Mouse (Mus musculus): ENCODE data around the gene Scp2d1. TPM values are rescaled to one million over a fixed set of nuclear protein-coding genes. Genes with fewer than 3 reads are reported as not detected.
"Not testable (repeated sequence)": the region's sequence is repeated elsewhere in the genome, so short reads cannot be mapped to it uniquely, and the experiment has no call there.

The Scp2d1 gene
- not detected in 2 replicates for polyA plus RNA-seq (2015; fragmentation: Nextera tagmentation; extraction: Ambion mirVana)

- 86% methylated on average over 6 of the region's 6 CpGs for WGBS
- H3K4me2 ChIP-seq (replicated peaks); H3K9me3 ChIP-seq; H3K36me3 ChIP-seq; H3K27ac ChIP-seq; H3K4me3 ChIP-seq (replicated peaks); H3K4me1 ChIP-seq (replicated peaks); H3K9ac ChIP-seq (replicated peaks); ATAC-seq; H3K27me3 ChIP-seq: not testable (repeated sequence)
These were observed at the start of gene Scp2d1 for GRCm38 (mm10) chr2:144823356-144823755. Gene Scp2d1, plus strand, starts transcription at chr2:144823656.

DNA sequence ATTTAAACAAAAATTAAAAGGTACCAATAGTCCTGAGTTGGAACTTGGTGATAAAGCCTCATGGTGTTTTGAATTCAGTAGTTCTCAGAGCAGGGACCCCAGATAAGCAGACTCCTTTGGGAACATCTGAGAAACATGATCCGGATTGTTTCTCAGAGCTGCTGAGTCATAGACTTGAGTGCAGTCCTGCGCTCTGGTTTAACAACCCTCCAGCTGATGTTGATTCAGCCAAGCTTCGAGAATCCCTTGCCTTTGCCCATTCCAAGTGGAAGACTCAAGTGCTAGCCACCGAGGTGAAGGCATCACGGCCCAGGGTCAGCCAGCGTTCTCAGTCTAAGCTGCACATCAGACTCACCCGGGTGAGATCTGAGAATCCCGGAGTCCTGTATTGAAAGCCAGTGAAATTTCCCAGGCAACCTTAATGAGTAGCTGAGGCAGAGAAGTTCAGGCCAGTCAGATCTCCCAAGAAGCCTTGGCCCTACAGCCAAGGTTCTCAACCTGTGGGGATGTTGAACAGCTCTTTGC lies 48.8 kb upstream of the Scp2d1 start:
- no peak overlapping the region for H3K4me2 ChIP-seq (replicated peaks)
- H3K9me3 ChIP-seq: no peaks in the 10 kb centered on the region
- H3K27ac ChIP-seq: no peak overlapping the region
- H3K27me3 ChIP-seq: no peaks in the 10 kb centered on the region
- ATAC-seq: no peak
- no peaks in the 10 kb centered on the region for H3K36me3 ChIP-seq
- no peak overlapping the region for H3K4me3 ChIP-seq (replicated peaks)
- 83% methylated on average over 8 of the region's 8 CpGs for WGBS
- H3K9ac ChIP-seq (replicated peaks): no peak overlapping the region
- H3K4me1 ChIP-seq (replicated peaks): peaks cover under 1% of the 10 kb centered on the region

GRCm38 (mm10) chr2:144775626-144776025 lies 47.8 kb upstream of the Scp2d1 start:
- WGBS: 86% methylated on average over 4 of the region's 4 CpGs
- H3K9me3 ChIP-seq: no peaks in the 10 kb centered on the region
- no peak overlapping the region for H3K4me2 ChIP-seq (replicated peaks)
- H3K4me3 ChIP-seq (replicated peaks): no peak overlapping the region
- no peaks in the 10 kb centered on the region for H3K4me1 ChIP-seq (replicated peaks)
- ATAC-seq: no peak
- H3K27ac ChIP-seq: no peak overlapping the region
- no peaks in the 10 kb centered on the region for H3K36me3 ChIP-seq
- no peaks in the 10 kb centered on the region for H3K27me3 ChIP-seq
- H3K9ac ChIP-seq (replicated peaks): no peak overlapping the region

- Histone ChIP-seq H3K4me1 (replicated peaks) (no peaks in the 10 kb centered on the region), H3K9me3 (no peaks in the 10 kb centered on the region), H3K27ac (no peak overlapping the region), H3K27me3 (no peaks in the 10 kb centered on the region), H3K36me3 (no peaks in the 10 kb centered on the region), H3K4me3 (replicated peaks) (no peak overlapping the region), H3K4me2 (replicated peaks) (no peak overlapping the region), H3K9ac (replicated peaks) (no peak overlapping the region)
- WGBS: 92% methylated on average over 7 of the region's 7 CpGs
- ATAC-seq: no peak
These were observed 44.2 kb upstream of the Scp2d1 start for GRCm38 (mm10) chr2:144779263-144779662.

- H3K4me2 ChIP-seq (replicated peaks): no peak overlapping the region
- no peaks in the 10 kb centered on the region for H3K9me3 ChIP-seq
- H3K4me1 ChIP-seq (replicated peaks): no peaks in the 10 kb centered on the region
- 78% methylated on average over 5 of the region's 5 CpGs for WGBS
- no peak for ATAC-seq
- H3K27ac ChIP-seq: no peak overlapping the region
- H3K9ac ChIP-seq (replicated peaks): no peak overlapping the region
- H3K36me3 ChIP-seq: no peaks in the 10 kb centered on the region
- no peaks in the 10 kb centered on the region for H3K27me3 ChIP-seq
- H3K4me3 ChIP-seq (replicated peaks): no peak overlapping the region
These were observed 42.7 kb upstream of the Scp2d1 start for GRCm38 (mm10) chr2:144780731-144781130.

DNA sequence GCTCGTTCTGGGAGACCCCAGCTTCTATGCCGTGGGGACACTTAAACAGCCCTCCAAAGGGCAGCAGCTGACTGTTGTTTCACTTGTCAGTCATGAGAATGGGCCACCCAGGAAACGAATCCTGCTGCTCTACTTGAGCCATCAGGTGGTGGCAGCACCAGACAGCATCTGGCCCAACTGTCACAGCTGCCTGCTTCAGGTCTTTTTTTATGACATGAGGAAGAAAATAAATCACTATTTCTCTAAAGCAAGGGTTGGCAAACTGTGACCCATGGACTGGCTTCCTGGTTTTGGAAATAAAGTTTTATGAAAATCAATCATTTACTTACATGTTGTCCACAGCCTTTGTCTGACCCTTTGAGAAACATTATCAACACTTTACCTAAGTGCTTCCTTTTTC lies 41.6 kb upstream of the Scp2d1 start:
- Histone ChIP-seq H3K27me3 (no peaks in the 10 kb centered on the region), H3K36me3 (no peaks in the 10 kb centered on the region), H3K9ac (replicated peaks) (no peak overlapping the region), H3K4me2 (replicated peaks) (no peak overlapping the region), H3K27ac (no peak overlapping the region), H3K4me3 (replicated peaks) (no peak overlapping the region), H3K9me3 (no peaks in the 10 kb centered on the region), H3K4me1 (replicated peaks) (no peaks in the 10 kb centered on the region)
- ATAC-seq: no peak
- WGBS: 66% methylated on average over 3 of the region's 3 CpGs

DNA sequence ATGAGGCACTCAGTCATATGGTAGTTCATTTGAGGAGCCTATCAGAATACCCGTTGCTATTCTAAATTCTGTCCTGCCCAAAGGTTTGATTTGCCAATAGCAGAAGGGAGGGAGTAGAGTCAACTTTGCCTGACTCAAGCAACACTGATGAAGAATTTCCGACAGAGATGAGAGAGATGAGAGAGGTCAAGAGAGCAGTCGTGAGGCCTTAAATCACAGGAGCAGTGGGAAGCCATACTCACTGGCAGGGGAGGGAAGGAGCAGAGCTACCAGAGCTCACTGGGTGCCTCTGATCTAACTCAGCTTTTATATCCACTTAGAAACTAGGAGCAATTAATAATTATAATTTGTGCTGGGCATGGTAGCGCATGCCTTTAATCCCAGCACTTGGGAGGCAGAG lies 41.0 kb upstream of the Scp2d1 start:
- 86% methylated on average over 4 of the region's 4 CpGs for WGBS
- H3K4me2 ChIP-seq (replicated peaks): no peak overlapping the region
- no peaks in the 10 kb centered on the region for H3K27me3 ChIP-seq
- no peak overlapping the region for H3K9ac ChIP-seq (replicated peaks)
- no peaks in the 10 kb centered on the region for H3K4me1 ChIP-seq (replicated peaks)
- no peak overlapping the region for H3K27ac ChIP-seq
- no peaks in the 10 kb centered on the region for H3K9me3 ChIP-seq
- H3K36me3 ChIP-seq: no peaks in the 10 kb centered on the region
- H3K4me3 ChIP-seq (replicated peaks): no peak overlapping the region
- no peak for ATAC-seq

GRCm38 (mm10) chr2:144783190-144783589 lies 40.3 kb upstream of the Scp2d1 start:
- Histone ChIP-seq H3K9me3 (no peaks in the 10 kb centered on the region), H3K27me3 (no peaks in the 10 kb centered on the region), H3K4me2 (replicated peaks) (no peak overlapping the region), H3K36me3 (no peaks in the 10 kb centered on the region), H3K4me3 (replicated peaks) (no peak overlapping the region), H3K27ac (no peak overlapping the region), H3K9ac (replicated peaks) (no peak overlapping the region), H3K4me1 (replicated peaks) (no peaks in the 10 kb centered on the region)
- ATAC-seq: no peak
- 89% methylated on average over 1 of the region's 1 CpGs for WGBS

- Histone ChIP-seq H3K9ac (replicated peaks) (no peak overlapping the region), H3K36me3 (no peaks in the 10 kb centered on the region), H3K4me3 (replicated peaks) (no peak overlapping the region), H3K4me1 (replicated peaks) (no peaks in the 10 kb centered on the region), H3K4me2 (replicated peaks) (no peak overlapping the region), H3K27ac (no peak overlapping the region), H3K27me3 (no peaks in the 10 kb centered on the region), H3K9me3 (no peaks in the 10 kb centered on the region)
- WGBS: 91% methylated on average over 6 of the region's 6 CpGs
- no peak for ATAC-seq
These were observed 39.6 kb upstream of the Scp2d1 start for GRCm38 (mm10) chr2:144783831-144784230.

GRCm38 (mm10) chr2:144791671-144792294 lies 31.7 kb upstream of the Scp2d1 start:
- no peak for ATAC-seq
- 82% methylated on average over 14 of the region's 14 CpGs for WGBS
- Histone ChIP-seq H3K9me3 (no peaks in the 10 kb centered on the region), H3K27ac (no peak overlapping the region), H3K9ac (replicated peaks) (no peak overlapping the region), H3K4me2 (replicated peaks) (no peak overlapping the region), H3K27me3 (no peaks in the 10 kb centered on the region), H3K36me3 (no peaks in the 10 kb centered on the region), H3K4me3 (replicated peaks) (no peak overlapping the region), H3K4me1 (replicated peaks) (no peaks in the 10 kb centered on the region)

- no peak for ATAC-seq
- H3K9ac ChIP-seq (replicated peaks): no peak overlapping the region
- no peaks in the 10 kb centered on the region for H3K27me3 ChIP-seq
- no peaks in the 10 kb centered on the region for H3K4me1 ChIP-seq (replicated peaks)
- H3K4me2 ChIP-seq (replicated peaks): no peak overlapping the region
- WGBS: 89% methylated on average over 8 of the region's 8 CpGs
- no peaks in the 10 kb centered on the region for H3K36me3 ChIP-seq
- no peak overlapping the region for H3K4me3 ChIP-seq (replicated peaks)
- H3K9me3 ChIP-seq: no peaks in the 10 kb centered on the region
- no peak overlapping the region for H3K27ac ChIP-seq
These were observed 25.9 kb upstream of the Scp2d1 start for GRCm38 (mm10) chr2:144797515-144797914.

DNA sequence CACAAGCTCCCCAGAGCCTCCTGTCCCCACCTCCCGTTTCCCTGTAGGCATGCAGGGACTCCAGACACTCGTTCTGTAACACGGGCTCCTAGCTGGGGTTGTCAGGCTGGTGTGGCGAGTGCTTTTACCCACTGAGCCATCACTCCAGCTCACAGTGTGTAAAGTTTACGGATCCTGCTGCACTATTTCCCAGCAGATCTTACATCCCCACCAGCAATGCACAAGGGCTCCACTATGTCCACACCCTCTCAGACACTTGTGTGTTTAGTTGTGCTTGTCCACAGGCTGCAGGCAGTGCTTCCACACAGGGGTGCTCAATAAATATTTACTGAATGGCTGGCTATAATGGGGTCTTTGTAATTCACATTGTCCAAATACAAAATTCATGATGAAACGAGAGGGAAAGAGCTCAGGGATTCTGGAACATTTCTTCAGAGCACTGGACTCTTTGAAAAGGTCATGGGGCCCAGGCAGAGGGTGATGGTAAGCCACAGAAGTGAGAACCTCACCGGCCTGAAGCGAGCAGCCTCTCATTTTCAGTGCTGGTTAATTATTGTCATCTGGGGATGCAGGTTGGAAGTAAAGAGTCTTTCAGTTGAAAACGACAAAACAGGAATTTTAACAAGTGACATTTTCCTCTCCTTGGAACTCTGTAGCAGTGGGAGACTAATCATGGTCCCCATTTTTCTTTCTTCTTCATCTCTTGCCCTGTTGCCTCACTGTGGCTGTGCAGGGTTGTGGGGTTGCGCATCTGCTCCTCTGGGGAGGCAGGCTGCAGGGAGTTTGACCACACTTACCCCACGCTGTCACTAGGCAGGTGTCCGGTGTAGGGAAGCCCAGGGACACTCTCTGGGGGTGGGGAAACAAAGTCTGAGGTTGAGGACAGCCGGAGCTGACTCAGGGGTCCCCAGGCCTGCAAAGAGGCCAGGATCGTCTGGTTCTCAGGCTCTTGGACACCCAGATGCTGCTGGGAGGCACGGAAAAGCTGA lies 15.4 kb upstream of the Scp2d1 start:
- ATAC-seq: peak; percentile 62
- Histone ChIP-seq H3K27me3 (no peaks in the 10 kb centered on the region), H3K4me2 (replicated peaks) (no peak overlapping the region), H3K27ac (no peak overlapping the region), H3K36me3 (no peaks in the 10 kb centered on the region), H3K4me1 (replicated peaks) (peaks cover 11% of the 10 kb centered on the region), H3K9ac (replicated peaks) (no peak overlapping the region), H3K9me3 (no peaks in the 10 kb centered on the region), H3K4me3 (replicated peaks) (no peak overlapping the region)
- 59% methylated on average over 15 of the region's 15 CpGs for WGBS
